Mouse (Mus musculus): ENCODE data around the gene Apc2. TPM values are rescaled to one million over a fixed set of nuclear protein-coding genes. Genes with fewer than 3 reads are reported as not detected.
A peak's percentile ranks its signal among the peaks of the same experiment; 100 is the strongest.

Apc2 gene
- total and polyA plus RNA-seq, 3 experiments: 2.3 to 2.6 (median 2.4) TPM

DNA sequence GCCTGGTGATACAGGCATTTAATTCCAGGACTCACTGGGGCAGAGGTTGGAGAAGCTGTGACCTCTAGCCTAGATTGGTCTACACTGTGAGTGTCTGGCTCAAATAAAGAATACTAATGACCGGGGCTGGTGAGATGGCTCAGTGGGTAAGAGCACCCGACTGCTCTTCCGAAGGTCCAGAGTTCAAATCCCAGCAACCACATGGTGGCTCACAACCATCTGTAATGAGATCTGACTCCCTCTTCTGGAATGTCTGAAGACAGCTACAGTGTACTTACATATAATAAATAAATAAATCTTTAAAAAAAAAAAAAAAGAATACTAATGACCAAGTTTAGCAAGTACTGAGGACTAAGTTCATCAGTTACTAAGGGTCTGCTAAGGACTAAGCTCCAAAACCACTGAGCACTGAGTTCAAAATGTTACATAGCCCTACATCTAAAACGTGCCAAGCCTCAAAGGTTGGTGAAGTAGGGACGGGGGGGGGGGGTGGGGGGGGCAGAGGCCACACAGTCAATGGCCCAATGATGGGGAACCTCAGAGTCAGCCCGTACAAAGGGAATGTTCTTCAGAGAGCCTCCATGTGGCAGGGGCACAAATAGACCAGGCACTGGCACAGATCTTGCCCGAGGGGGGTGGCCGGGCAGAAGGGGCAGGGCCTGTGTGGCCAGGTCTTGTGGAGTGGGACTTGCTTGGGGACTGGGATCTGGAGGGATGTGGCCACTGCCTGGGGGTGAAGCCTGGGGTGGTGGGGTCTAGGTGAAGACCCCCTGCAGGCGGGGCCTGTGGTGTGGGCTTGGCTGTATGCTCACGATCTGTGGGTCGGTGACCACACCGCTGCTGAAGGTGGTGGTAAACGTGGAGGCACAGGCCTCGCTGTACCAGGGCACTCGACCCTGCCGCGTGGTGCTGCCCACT, 28.6 kb downstream of the Apc2 start:
- 75% methylated on average over 17 of the region's 17 CpGs for WGBS
- intact Hi-C loops (cut with DNase I): loop anchor here (10.0 kb wide), 1 partner anchor 150 kb away; the partner anchor contains the start of genes 1600002K03Rik and Efna2
- Histone ChIP-seq H3K4me1 (ENCODE audit: control insufficient read depth, insufficient read depth, low read length) (peaks cover 7% of the 10 kb centered on the region), H3K79me2 (replicated peaks; ENCODE audit: control insufficient read depth, insufficient read depth, low read length) (no peaks in the 10 kb centered on the region), H3K27ac (peak overlapping the region; percentile 85), H3K36me3 (ENCODE audit: control insufficient read depth, insufficient read depth, low read length) (no peaks in the 10 kb centered on the region), H3K4me3 (peak overlapping the region; percentile 68), H3K27me3 (ENCODE audit: control insufficient read depth, insufficient read depth, low read length) (no peaks in the 10 kb centered on the region), H3K9ac (ENCODE audit: low read depth, low read length) (no peak overlapping the region)
- TF ChIP-seq POLR2A (IDR thresholded peaks at IDR 0.05; ENCODE audit: insufficient read depth, low read depth, low read length): no peak
- DNase-seq: peak in 1 of 2 experiments; percentile 26

DNA sequence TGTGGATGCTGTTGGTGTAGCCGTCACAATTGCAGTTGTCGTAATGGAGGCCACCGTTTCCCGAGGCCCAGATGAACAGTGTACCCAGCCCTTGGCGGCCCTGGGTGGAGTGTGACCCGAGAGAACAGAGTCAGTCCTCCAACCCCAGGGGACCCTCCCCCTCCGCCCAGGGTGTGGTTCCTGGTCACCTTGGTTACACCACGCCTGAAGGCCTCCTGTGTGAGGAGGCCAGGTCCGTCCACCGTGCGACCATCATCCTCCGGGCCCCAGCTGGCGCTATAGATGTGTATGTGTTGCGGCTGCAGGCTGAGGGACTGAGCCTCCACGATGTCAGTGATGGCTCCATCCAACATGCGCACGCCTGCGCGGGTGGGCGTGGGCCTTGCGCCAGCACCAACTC, 29.3 kb downstream of the Apc2 start:
- Histone ChIP-seq H3K4me1 (ENCODE audit: control insufficient read depth, insufficient read depth, low read length) (peaks cover 5% of the 10 kb centered on the region), H3K9ac (ENCODE audit: low read depth, low read length) (no peak overlapping the region), H3K27ac (peak overlapping the region; percentile 15; the same call in 1 of the 2 replicates), H3K79me2 (replicated peaks; ENCODE audit: control insufficient read depth, insufficient read depth, low read length) (no peaks in the 10 kb centered on the region), H3K4me3 (no peak overlapping the region), H3K36me3 (ENCODE audit: control insufficient read depth, insufficient read depth, low read length) (no peaks in the 10 kb centered on the region), H3K27me3 (ENCODE audit: control insufficient read depth, insufficient read depth, low read length) (no peaks in the 10 kb centered on the region)
- no peak for TF ChIP-seq CTCF (IDR thresholded peaks at IDR 0.05)
- TF ChIP-seq EP300 (IDR thresholded peaks at IDR 0.05; ENCODE audit: insufficient read depth, low read depth, low read length): no peak
- TF ChIP-seq POLR2A (IDR thresholded peaks at IDR 0.05; ENCODE audit: insufficient read depth, low read depth, low read length): no peak
- intact Hi-C loops (cut with DNase I): loop anchor here (10.0 kb wide), 1 partner anchor 150 kb away; the partner anchor contains the start of genes 1600002K03Rik and Efna2
- WGBS: 83% methylated on average over 21 of the region's 21 CpGs
- no peak for DNase-seq

GRCm38 (mm10) chr10:80329273-80330081, 33.7 kb downstream of the Apc2 start, which contains the start of the genes Pcsk4 and Reep6:
TSS of gene Pcsk4 (minus strand) at chr10:80329498.
TSS of gene Reep6 (plus strand) at chr10:80329953.
- Histone ChIP-seq H3K9ac (ENCODE audit: low read depth, low read length) (peak within 1 kb of the TSS; percentile 28), H3K36me3 (ENCODE audit: control insufficient read depth, insufficient read depth, low read length) (no peaks in the 10 kb centered on the region), H3K4me1 (ENCODE audit: control insufficient read depth, insufficient read depth, low read length) (no peaks in the 10 kb centered on the region), H3K27me3 (ENCODE audit: control insufficient read depth, insufficient read depth, low read length) (no peaks in the 10 kb centered on the region), H3K4me3 (peak within 1 kb of the TSS; percentile 54), H3K27ac (no peak within 1 kb of the TSS), H3K79me2 (replicated peaks; ENCODE audit: control insufficient read depth, insufficient read depth, low read length) (no peaks in the 10 kb centered on the region)
- 9% methylated on average over 36 of the region's 36 CpGs for WGBS
- intact Hi-C loops (cut with DNase I): loop anchor here (10.0 kb wide), 1 partner anchor 155 kb away; the partner anchor contains the start of genes 1600002K03Rik and Efna2
- TF ChIP-seq EP300 (IDR thresholded peaks at IDR 0.05; ENCODE audit: insufficient read depth, low read depth, low read length) (no peak), POLR2A (IDR thresholded peaks at IDR 0.05; ENCODE audit: insufficient read depth, low read depth, low read length) (no peak), CTCF (IDR thresholded peaks at IDR 0.05) (no peak)
- DNase-seq: peak; percentile 89 to 94

GRCm38 (mm10) chr10:80330084-80330483, 34.3 kb downstream of the Apc2 start:
- DNase-seq: no peak
- Histone ChIP-seq H3K27me3 (ENCODE audit: control insufficient read depth, insufficient read depth, low read length) (no peaks in the 10 kb centered on the region), H3K79me2 (replicated peaks; ENCODE audit: control insufficient read depth, insufficient read depth, low read length) (no peaks in the 10 kb centered on the region), H3K9ac (ENCODE audit: low read depth, low read length) (peak overlapping the region; percentile 28), H3K36me3 (ENCODE audit: control insufficient read depth, insufficient read depth, low read length) (no peaks in the 10 kb centered on the region), H3K4me1 (ENCODE audit: control insufficient read depth, insufficient read depth, low read length) (no peaks in the 10 kb centered on the region), H3K4me3 (peak overlapping the region; percentile 54), H3K27ac (no peak overlapping the region)
- TF ChIP-seq POLR2A (IDR thresholded peaks at IDR 0.05; ENCODE audit: insufficient read depth, low read depth, low read length): no peak
- 0 out of 2 replicates have a peak, but pooled peaks have one; percentile 5 for TF ChIP-seq CTCF (IDR thresholded peaks at IDR 0.05)
- WGBS: 2% methylated on average over 39 of the region's 41 CpGs
- intact Hi-C loops (cut with DNase I): no loop called here

- 49% methylated on average over 2 of the region's 2 CpGs for WGBS
- DNase-seq: no peak
- Histone ChIP-seq H3K27ac (no peak overlapping the region), H3K9ac (ENCODE audit: low read depth, low read length) (no peak overlapping the region), H3K79me2 (replicated peaks; ENCODE audit: control insufficient read depth, insufficient read depth, low read length) (no peaks in the 10 kb centered on the region), H3K4me3 (no peak overlapping the region), H3K27me3 (ENCODE audit: control insufficient read depth, insufficient read depth, low read length) (no peaks in the 10 kb centered on the region), H3K4me1 (ENCODE audit: control insufficient read depth, insufficient read depth, low read length) (no peaks in the 10 kb centered on the region), H3K36me3 (ENCODE audit: control insufficient read depth, insufficient read depth, low read length) (no peaks in the 10 kb centered on the region)
- intact Hi-C loops (cut with DNase I): no loop called here
- no peak for TF ChIP-seq CTCF (IDR thresholded peaks at IDR 0.05)
- no peak for TF ChIP-seq EP300 (IDR thresholded peaks at IDR 0.05; ENCODE audit: insufficient read depth, low read depth, low read length)
- TF ChIP-seq POLR2A (IDR thresholded peaks at IDR 0.05; ENCODE audit: insufficient read depth, low read depth, low read length): no peak
Observed at GRCm38 (mm10) chr10:80330888-80331287, 35.1 kb downstream of the Apc2 start.
